Mouse (Mus musculus): ENCODE results near the gene Dlgap1.

- TF ChIP-seq GATA1 (IDR thresholded peaks at IDR 0.05; ENCODE audit: borderline replicate concordance, low read length), result no peak
- no peak for TF ChIP-seq FLI1 (IDR thresholded peaks at IDR 0.05; ENCODE audit: low read length)
Observed at GRCm38 (mm10) chr17:70347403-70347802, 378.5 kb downstream of the Dlgap1 start.
